Mouse (Mus musculus) lung, adult 2 months (tissue): ENCODE results near the gene Kdm2b.

Experiments used
- CTCF ChIP-seq: fragments of 200-500 bp; IDR thresholded peaks from 2 replicates; pipeline ENCODE4 v1.5.1; 2011; ENCODE audit warnings: mild to moderate bottlenecking, low read length, control low read depth; ENCODE audit not compliant: insufficient read depth
- POLR2A ChIP-seq: fragments of 200-500 bp; IDR thresholded peaks from 2 replicates; pipeline ENCODE4 v1.6.1; 2011; ENCODE audit warnings: low read depth, mild to moderate bottlenecking, control low read depth, low read length, borderline replicate concordance; ENCODE audit errors: extremely low read depth

DNA sequence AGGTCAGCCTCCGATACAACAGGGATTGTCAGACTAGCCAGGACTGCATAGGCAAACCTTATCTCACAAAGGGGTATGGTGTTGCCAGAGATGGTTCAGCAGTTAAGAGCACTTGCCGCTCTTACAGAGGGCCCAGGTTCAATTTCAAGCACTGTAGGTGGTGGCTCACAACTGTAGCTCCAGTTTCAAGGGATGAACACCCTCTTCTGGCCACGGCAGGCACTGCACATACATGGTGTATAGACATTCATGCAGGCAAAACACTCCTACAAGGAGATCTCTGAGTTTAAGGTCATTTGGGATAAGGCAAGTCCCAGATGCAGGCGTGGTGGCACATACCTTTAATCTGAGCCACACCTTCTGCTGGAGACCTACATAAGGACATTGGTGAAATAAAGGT is 76.8 kb downstream of the Kdm2b start:
- TF ChIP-seq POLR2A = no peak
- no peak for TF ChIP-seq CTCF
